Comparison of ENCODE assay signal across 15 mouse cellular contexts in genomic region chr14:77632466-77633171, GRCm38 (mm10).
DNase-seq lines count a peak whose midpoint lies in the region; ATAC-seq and TF ChIP-seq lines count a peak whose summit lies in the region.
"Had no signal": no experiment of that assay in that cellular context is flagged by ENCODE, and none has a peak within 500 bp of the region (broad histone marks: within the 10 kb centered on the region; RNA-seq: fewer than 3 reads in every experiment).

No protein-coding gene starts in this region.

- 91% methylated on average over 10 of the region's 10 CpGs for WGBS in hindbrain, embryonic 10.5 days
- 94% methylated on average over 10 of the region's 10 CpGs for WGBS in hindbrain, embryonic 11.5 days
- WGBS in hindbrain, embryonic 16.5 days, result 87% methylated on average over 10 of the region's 10 CpGs

- 0 out of 2 replicates have a peak overlapping the region, but pooled peaks have one; percentile 40 for H3K27ac ChIP-seq in hindbrain, embryonic 10.5 days
- H3K27ac ChIP-seq in hindbrain, embryonic 11.5 days (ENCODE audit: low read depth, low read length), result no peak overlapping the region
- H3K27ac ChIP-seq in hindbrain, embryonic 16.5 days (ENCODE audit: low read depth, low read length), result peak overlapping the region; percentile 56; the same call in 1 of the 2 replicates
- H3K27ac ChIP-seq: limb, embryonic 15.5 days; neural tube, embryonic 15.5 days had no signal

- ATAC-seq in hindbrain, embryonic 11.5 days (ENCODE audit: low FRiP score), result no peak
- no peak for ATAC-seq in hindbrain, embryonic 16.5 days
- ATAC-seq: lung, postnatal 0 days had no signal

- H3K9me3 ChIP-seq in hindbrain, embryonic 10.5 days, result no peaks in the 10 kb centered on the region
- no peaks in the 10 kb centered on the region for H3K9me3 ChIP-seq in hindbrain, embryonic 11.5 days (ENCODE audit: control insufficient read depth, low read length)
- no peaks in the 10 kb centered on the region for H3K9me3 ChIP-seq in hindbrain, embryonic 16.5 days (ENCODE audit: control insufficient read depth, low read length)
- H3K9me3 ChIP-seq: limb, embryonic 15.5 days; neural tube, embryonic 15.5 days had no signal

- TF ChIP-seq POLR2A in brain, embryonic 14.5 days (IDR thresholded peaks at IDR 0.05; ENCODE audit: borderline replicate concordance, extremely low read depth, insufficient read depth, insufficient read length, poor library complexity, severe bottlenecking), result no peak

- no peak overlapping the region for H3K4me3 ChIP-seq in hindbrain, embryonic 10.5 days
- no peak overlapping the region for H3K4me3 ChIP-seq in hindbrain, embryonic 11.5 days (ENCODE audit: low read depth, low read length)
- no peak overlapping the region for H3K4me3 ChIP-seq in hindbrain, embryonic 16.5 days (ENCODE audit: low read length)
- H3K4me3 ChIP-seq: limb, embryonic 15.5 days; neural tube, embryonic 15.5 days had no signal

- H3K4me1 ChIP-seq in hindbrain, embryonic 10.5 days (replicated peaks), result peaks cover 53% of the 10 kb centered on the region
- no peaks in the 10 kb centered on the region for H3K4me1 ChIP-seq in hindbrain, embryonic 11.5 days (replicated peaks; ENCODE audit: control insufficient read depth, insufficient read depth, low read length)
- H3K4me1 ChIP-seq in hindbrain, embryonic 16.5 days (ENCODE audit: control insufficient read depth, insufficient read depth, low read depth, low read length), result peaks cover 14% of the 10 kb centered on the region

- TF ChIP-seq CTCF in brain, embryonic 14.5 days (IDR thresholded peaks at IDR 0.05; ENCODE audit: borderline replicate concordance, extremely low read depth, insufficient read depth, insufficient read length), result no peak

- no peak overlapping the region for H3K9ac ChIP-seq in hindbrain, embryonic 11.5 days (ENCODE audit: low read depth, low read length)
- no peak overlapping the region for H3K9ac ChIP-seq in hindbrain, embryonic 16.5 days (ENCODE audit: low read depth, low read length)
- H3K9ac ChIP-seq: limb, embryonic 15.5 days; neural tube, embryonic 15.5 days had no signal

- H3K27me3 ChIP-seq in hindbrain, embryonic 10.5 days (ENCODE audit: insufficient read depth, poor library complexity, severe bottlenecking), result peaks cover 20% of the 10 kb centered on the region
- H3K27me3 ChIP-seq in hindbrain, embryonic 11.5 days (ENCODE audit: control insufficient read depth, insufficient read depth, low read length), result no peaks in the 10 kb centered on the region
- no peaks in the 10 kb centered on the region for H3K27me3 ChIP-seq in hindbrain, embryonic 16.5 days (replicated peaks; ENCODE audit: control insufficient read depth, insufficient read depth, low read length)
- H3K27me3 ChIP-seq: limb, embryonic 15.5 days; neural tube, embryonic 15.5 days had no signal

- H3K4me2 ChIP-seq in hindbrain, embryonic 11.5 days (replicated peaks; ENCODE audit: low read depth, low read length), result no peak overlapping the region
- no peak overlapping the region for H3K4me2 ChIP-seq in hindbrain, embryonic 16.5 days (ENCODE audit: low read length)
- H3K4me2 ChIP-seq: limb, embryonic 15.5 days; neural tube, embryonic 15.5 days had no signal

- H3K36me3 ChIP-seq in hindbrain, embryonic 10.5 days, result no peaks in the 10 kb centered on the region
- H3K36me3 ChIP-seq in hindbrain, embryonic 11.5 days (ENCODE audit: control insufficient read depth, insufficient read depth, low read length), result no peaks in the 10 kb centered on the region
- H3K36me3 ChIP-seq in hindbrain, embryonic 16.5 days (ENCODE audit: control insufficient read depth, insufficient read depth, low read length), result no peaks in the 10 kb centered on the region
- H3K36me3 ChIP-seq: limb, embryonic 15.5 days; neural tube, embryonic 15.5 days had no signal

- no peak for DNase-seq in hindbrain, embryonic 10.5 days (ENCODE audit: low spot score)
- no peak for DNase-seq in hindbrain, embryonic 11.5 days (ENCODE audit: low spot score)
- peak; percentile 14 for DNase-seq in 3T3-L1 (ENCODE audit: low read depth, low spot score)
- DNase-seq in brain, embryonic 14.5 days (ENCODE audit: low read depth), result peak; percentile 67
- DNase-seq in adrenal gland, adult 8-10 months, result no peak
- DNase-seq in spleen, postnatal 4 days (ENCODE audit: low spot score in 2 of 2), result no peak
- no peak for DNase-seq in urinary bladder, postnatal 4 days (ENCODE audit: low spot score in 2 of 2)
- DNase-seq: cerebellum, postnatal 36 days; kidney, adult 11 months; kidney, postnatal 36 days; thymus, postnatal 4 days had no signal

Comparison
In these comparisons a context has a peak if more than half of its experiments do, and no peak if none do; other contexts are left out.
1. DNase-seq: peak in 3T3-L1 (single experiment) and brain, embryonic 14.5 days (single experiment); none in hindbrain, embryonic 10.5 days (single experiment), hindbrain, embryonic 11.5 days (single experiment), adrenal gland, adult 8-10 months (single experiment), spleen, postnatal 4 days (0 of 2) and urinary bladder, postnatal 4 days (0 of 2).